Mouse (Mus musculus) brain, adult 2 months (tissue): ENCODE data around the gene Atxn2.
A peak's percentile ranks its signal among the peaks of the same experiment; 100 is the strongest.

Source experiments
- DNase-seq: peaks from one replicate; pipeline ENCODE4 v3.0.0; 2011; ENCODE audit warnings: low read depth, low spot score

Atxn2 gene

GRCm38 (mm10) chr5:121815867-121816380 lies 104.8 kb downstream of the Atxn2 start:
- no peak for DNase-seq

- no peak for DNase-seq
These were observed 105.5 kb downstream of the Atxn2 start for GRCm38 (mm10) chr5:121816611-121817010.

GRCm38 (mm10) chr5:121817551-121817950 lies 106.4 kb downstream of the Atxn2 start:
- DNase-seq, result no peak

- DNase-seq, result no peak
These were observed 107.3 kb downstream of the Atxn2 start for GRCm38 (mm10) chr5:121818401-121818800.

GRCm38 (mm10) chr5:121818862-121819261 lies 107.7 kb downstream of the Atxn2 start:
- DNase-seq, result no peak

GRCm38 (mm10) chr5:121819559-121819958 lies 108.4 kb downstream of the Atxn2 start:
- DNase-seq, result no peak

- DNase-seq, result no peak
These were observed 109.0 kb downstream of the Atxn2 start for GRCm38 (mm10) chr5:121820161-121820560.

- no peak for DNase-seq
These were observed 109.5 kb downstream of the Atxn2 start for GRCm38 (mm10) chr5:121820657-121821056.

- no peak for DNase-seq
These were observed 110.0 kb downstream of the Atxn2 start for GRCm38 (mm10) chr5:121821116-121821515.

GRCm38 (mm10) chr5:121821552-121821951 lies 110.4 kb downstream of the Atxn2 start:
- DNase-seq, result peak; percentile 73

- DNase-seq, result no peak
These were observed 111.8 kb downstream of the Atxn2 start for GRCm38 (mm10) chr5:121822786-121823505.

GRCm38 (mm10) chr5:121823668-121824067 lies 112.5 kb downstream of the Atxn2 start:
- DNase-seq, result no peak

GRCm38 (mm10) chr5:121824121-121824520 lies 113.0 kb downstream of the Atxn2 start:
- DNase-seq, result no peak

- DNase-seq, result peak; percentile 86
These were observed 114.5 kb downstream of the Atxn2 start for GRCm38 (mm10) chr5:121825606-121826005.

- DNase-seq, result no peak
These were observed 116.7 kb downstream of the Atxn2 start for GRCm38 (mm10) chr5:121827876-121828275.

GRCm38 (mm10) chr5:121828491-121829432 lies 117.6 kb downstream of the Atxn2 start:
- peak; percentile 88 for DNase-seq

- DNase-seq, result no peak
These were observed 120.0 kb downstream of the Atxn2 start for GRCm38 (mm10) chr5:121831002-121831601.

- no peak for DNase-seq
These were observed 121.4 kb downstream of the Atxn2 start for GRCm38 (mm10) chr5:121832376-121833155.

GRCm38 (mm10) chr5:121833159-121833558 lies 122.0 kb downstream of the Atxn2 start:
- no peak for DNase-seq

GRCm38 (mm10) chr5:121833572-121834240 lies 122.6 kb downstream of the Atxn2 start:
- DNase-seq, result no peak

- DNase-seq, result no peak
These were observed 123.1 kb downstream of the Atxn2 start for GRCm38 (mm10) chr5:121834241-121834606.
